Mouse (Mus musculus): ENCODE data around the gene Aldh3b3. TPM values are rescaled to one million over a fixed set of nuclear protein-coding genes. Genes with fewer than 3 reads are reported as not detected.

Gene Aldh3b3
- polyA plus RNA-seq, 1 experiment from 2014 or later, result not detected

DNA sequence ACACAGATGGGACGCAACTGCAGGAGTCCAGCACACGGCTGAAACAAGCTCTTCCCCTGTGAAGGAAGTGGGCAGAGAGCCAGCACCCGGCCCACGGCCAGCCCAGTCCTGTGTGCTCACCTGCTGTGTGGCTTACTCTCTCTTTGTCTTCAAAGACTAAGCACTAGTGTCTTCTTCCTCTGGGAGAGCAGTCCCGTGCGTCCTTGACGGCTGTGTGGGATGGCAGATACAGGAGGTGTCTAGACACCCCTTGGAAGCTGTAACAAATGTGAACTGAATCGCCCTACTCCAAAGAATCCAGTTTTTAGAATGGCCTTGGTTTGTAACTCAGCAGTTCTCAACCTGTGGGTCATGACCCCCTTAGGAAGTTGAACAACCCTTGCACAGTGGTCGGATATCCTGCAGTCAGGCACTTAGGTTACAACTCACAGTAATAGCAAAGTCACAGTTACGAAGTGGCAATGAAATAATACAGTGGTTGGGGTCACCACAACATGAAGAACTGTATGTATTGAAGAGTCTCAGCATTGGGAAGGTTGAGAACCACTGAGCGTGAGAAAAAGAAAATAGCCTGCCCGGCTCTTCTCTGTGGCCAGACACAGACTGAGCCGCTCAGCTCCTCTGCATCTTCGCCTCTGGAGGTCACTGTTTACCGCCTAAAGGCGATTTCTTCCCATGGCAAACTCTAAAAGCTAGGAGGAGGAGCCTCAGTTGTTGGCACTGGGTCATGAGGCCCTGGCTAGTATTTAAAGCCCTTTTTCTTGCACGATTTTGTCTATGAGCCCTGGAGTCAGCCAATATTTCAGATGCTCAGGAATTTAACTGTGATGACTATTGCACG, 60.5 kb downstream of the Aldh3b3 start:
- Histone ChIP-seq H3K36me3 (ENCODE audit: control insufficient read depth, insufficient read depth, low read length) (no peaks in the 10 kb centered on the region), H3K27ac (replicated peaks; ENCODE audit: low read depth, low read length) (no peak overlapping the region), H3K9me3 (ENCODE audit: control insufficient read depth, low read length) (no peaks in the 10 kb centered on the region), H3K4me2 (ENCODE audit: low read depth, severe bottlenecking) (no peak overlapping the region), H3K27me3 (ENCODE audit: control insufficient read depth, insufficient read depth, low read length) (no peaks in the 10 kb centered on the region), H3K4me3 (ENCODE audit: low read depth, low read length) (no peak overlapping the region), H3K9ac (ENCODE audit: low read length) (no peak overlapping the region), H3K4me1 (ENCODE audit: control insufficient read depth, insufficient read depth, low read length) (no peaks in the 10 kb centered on the region)
- ATAC-seq (ENCODE audit: insufficient number of reproducible peaks, low FRiP score, low TSS enrichment, low read depth) (0 out of 2 replicates have a peak, but pooled peaks have one; percentile 17), DNase-seq (ENCODE audit: low spot score) (peak; percentile 75)
- WGBS, result 41% methylated on average over 18 of the region's 18 CpGs

Other genes with a start within 250 kb of the Aldh3b3 start
- 25.3 and 30.6 TPM in 2 replicates for gene Kmt5b, start 191.2 kb upstream of the Aldh3b3 start, polyA plus RNA-seq (2014; fragmentation: Nextera tagmentation; extraction: Ambion mirVana)
- 47.3 and 47.7 TPM in 2 replicates for gene Chka, start 106.9 kb upstream of the Aldh3b3 start, polyA plus RNA-seq (2014; fragmentation: Nextera tagmentation; extraction: Ambion mirVana)
- gene Tcirg1, start 51.5 kb upstream of the Aldh3b3 start, polyA plus RNA-seq (2014; fragmentation: Nextera tagmentation; extraction: Ambion mirVana), result 27.3 and 28.8 TPM in 2 replicates
- gene Ndufs8, start 45.9 kb upstream of the Aldh3b3 start, polyA plus RNA-seq (2014; fragmentation: Nextera tagmentation; extraction: Ambion mirVana), result 259 and 263 TPM in 2 replicates
- gene Aldh3b1, start 28.8 kb upstream of the Aldh3b3 start, polyA plus RNA-seq (2014; fragmentation: Nextera tagmentation; extraction: Ambion mirVana), result 0.47 and 0.67 TPM in 2 replicates
- gene Unc93b1, start 23.5 kb upstream of the Aldh3b3 start, polyA plus RNA-seq (2014; fragmentation: Nextera tagmentation; extraction: Ambion mirVana), result 6.0 and 7.1 TPM in 2 replicates
- 2.6 TPM in 2 replicates for gene Aldh3b2, start 13.7 kb downstream of the Aldh3b3 start, polyA plus RNA-seq (2014; fragmentation: Nextera tagmentation; extraction: Ambion mirVana)
- gene Acy3, start 27.9 kb downstream of the Aldh3b3 start, polyA plus RNA-seq (2014; fragmentation: Nextera tagmentation; extraction: Ambion mirVana), result 3.3 and 4.3 TPM in 2 replicates
- 0.08 TPM in 1 of 2 replicates, not detected in the other for gene Tbx10, start 34.1 kb downstream of the Aldh3b3 start, polyA plus RNA-seq (2014; fragmentation: Nextera tagmentation; extraction: Ambion mirVana)
- 29.7 and 32.6 TPM in 2 replicates for gene Nudt8, start 41.9 kb downstream of the Aldh3b3 start, polyA plus RNA-seq (2014; fragmentation: Nextera tagmentation; extraction: Ambion mirVana)
- 2.5 TPM in 2 replicates for gene Gm49405, start 42.0 kb downstream of the Aldh3b3 start, polyA plus RNA-seq (2014; fragmentation: Nextera tagmentation; extraction: Ambion mirVana)
- gene Doc2g, start 44.7 kb downstream of the Aldh3b3 start, polyA plus RNA-seq (2014; fragmentation: Nextera tagmentation; extraction: Ambion mirVana), result 4.1 TPM in 2 replicates
- 198 and 208 TPM in 2 replicates for gene Ndufv1, start 54.2 kb downstream of the Aldh3b3 start, polyA plus RNA-seq (2014; fragmentation: Nextera tagmentation; extraction: Ambion mirVana)
- gene Gstp1, start 79.3 kb downstream of the Aldh3b3 start, polyA plus RNA-seq (2014; fragmentation: Nextera tagmentation; extraction: Ambion mirVana), result 437 and 462 TPM in 2 replicates
- 1.1 TPM in 2 replicates for gene Gstp2, start 87.4 kb downstream of the Aldh3b3 start, polyA plus RNA-seq (2014; fragmentation: Nextera tagmentation; extraction: Ambion mirVana)
- 0.23 TPM in 1 of 2 replicates, not detected in the other for gene Gstp3, start 100.9 kb downstream of the Aldh3b3 start, polyA plus RNA-seq (2014; fragmentation: Nextera tagmentation; extraction: Ambion mirVana)
- not detected in 2 replicates for gene Cabp2, start 122.9 kb downstream of the Aldh3b3 start, polyA plus RNA-seq (2014; fragmentation: Nextera tagmentation; extraction: Ambion mirVana)
- 77.5 and 81.6 TPM in 2 replicates for gene Cdk2ap2, start 138.5 kb downstream of the Aldh3b3 start, polyA plus RNA-seq (2014; fragmentation: Nextera tagmentation; extraction: Ambion mirVana)
- 4.8 and 5.8 TPM in 2 replicates for gene Pitpnm1, start 141.4 kb downstream of the Aldh3b3 start, polyA plus RNA-seq (2014; fragmentation: Nextera tagmentation; extraction: Ambion mirVana)
- gene Aip, start 167.2 kb downstream of the Aldh3b3 start, polyA plus RNA-seq (2014; fragmentation: Nextera tagmentation; extraction: Ambion mirVana), result 91.2 and 93.7 TPM in 2 replicates
- gene Gpr152, start 181.1 kb downstream of the Aldh3b3 start, polyA plus RNA-seq (2014; fragmentation: Nextera tagmentation; extraction: Ambion mirVana), result not detected in 2 replicates
- gene Cabp4, start 185.4 kb downstream of the Aldh3b3 start, polyA plus RNA-seq (2014; fragmentation: Nextera tagmentation; extraction: Ambion mirVana), result not detected in 2 replicates
- 116 and 124 TPM in 2 replicates for gene Coro1b, start 190.0 kb downstream of the Aldh3b3 start, polyA plus RNA-seq (2014; fragmentation: Nextera tagmentation; extraction: Ambion mirVana)
- 1.1 and 1.5 TPM in 2 replicates for gene Ptprcap, start 195.0 kb downstream of the Aldh3b3 start, polyA plus RNA-seq (2014; fragmentation: Nextera tagmentation; extraction: Ambion mirVana)
- gene Rps6kb2, start 204.7 kb downstream of the Aldh3b3 start, polyA plus RNA-seq (2014; fragmentation: Nextera tagmentation; extraction: Ambion mirVana), result 44.7 and 48.9 TPM in 2 replicates
- gene Carns1, start 216.8 kb downstream of the Aldh3b3 start, polyA plus RNA-seq (2014; fragmentation: Nextera tagmentation; extraction: Ambion mirVana), result 2.1 TPM in 2 replicates
- 0.89 and 1.2 TPM in 2 replicates for gene Tbc1d10c, start 232.6 kb downstream of the Aldh3b3 start, polyA plus RNA-seq (2014; fragmentation: Nextera tagmentation; extraction: Ambion mirVana)
- 952 and 995 TPM in 2 replicates for gene Ppp1ca, start 233.4 kb downstream of the Aldh3b3 start, polyA plus RNA-seq (2014; fragmentation: Nextera tagmentation; extraction: Ambion mirVana)
- gene Rad9a, start 243.0 kb downstream of the Aldh3b3 start, polyA plus RNA-seq (2014; fragmentation: Nextera tagmentation; extraction: Ambion mirVana), result 52.5 and 54.9 TPM in 2 replicates